Mouse (Mus musculus) gastrocnemius, adult 8-10 months (tissue): ENCODE measurements at regions not wholly inside any gene's neighbourhood (a gene's known extent, or its start where the extent isn't known, plus 50 kb on each side); places are given as distances from the start of the nearest gene placed in this dataset.
A peak's percentile ranks its signal among the peaks of the same experiment; 100 is the strongest.

Experiments used
- microRNA-seq: library from miRNA; unstranded; fragments of <30 nt; microRNA quantifications from one replicate; pipeline ENCODE4 v1.2.0, GENCODE M21; 2022

Small RNAs in the stretch of these regions (microRNA-seq; reads per million reads assigned to microRNA genes)
- gene Mir29a (12,490 reads per million, percentile 93 among the genes with 10 or more reads in this experiment), gene Mir29b-1 (49.1 reads per million, percentile 39 among the genes with 10 or more reads in this experiment)
